Mouse (Mus musculus) left cerebral cortex, postnatal 25 days (tissue): ENCODE data around the gene Foxn3. TPM values are rescaled to one million over a fixed set of nuclear protein-coding genes. Genes with fewer than 3 reads are reported as not detected.
A peak's percentile ranks its signal among the peaks of the same experiment; 100 is the strongest.

ENCODE experiments used
- DNase-seq, 2 experiments: peaks; one replicate each; pipeline ENCODE4 v3.0.0; 2022; ENCODE audit warnings: low spot score in 2 of 2, mixed read lengths in 1 of 2
- intact Hi-C: fragments of 180-260 bp; cut with DNase I; formaldehyde crosslinking; loops from one replicate; pipeline ENCODE4 v1.15.1; 2025
- total RNA-seq, 2 experiments: library from RNA; stranded (reverse); gene quantifications; 2 replicates each; pipeline ENCODE4 v1.2.3; 2021

The Foxn3 gene
- total RNA-seq, 2 experiments from 2014 or later: 49.3 to 52.8 TPM

GRCm38 (mm10) chr12:99341751-99342150 is 221.6 kb downstream of the Foxn3 start:
- DNase-seq: no peak
- intact Hi-C loops: no loop called here

GRCm38 (mm10) chr12:99340418-99341182 is 222.8 kb downstream of the Foxn3 start:
- intact Hi-C loops: no loop called here

GRCm38 (mm10) chr12:99339640-99340325 is 223.6 kb downstream of the Foxn3 start:
- intact Hi-C loops: no loop called here
- peak; percentile 82 to 88 for DNase-seq

More at GRCm38 (mm10) chr12:99340418-99341182, 222.8 kb downstream of the Foxn3 start:
- no peak for DNase-seq

- DNase-seq: no peak
- intact Hi-C loops: no loop called here
Observed at GRCm38 (mm10) chr12:99338754-99339153, 224.6 kb downstream of the Foxn3 start.

- DNase-seq: no peak
- intact Hi-C loops: no loop called here
Observed at GRCm38 (mm10) chr12:99337171-99337435, 226.3 kb downstream of the Foxn3 start.

DNA sequence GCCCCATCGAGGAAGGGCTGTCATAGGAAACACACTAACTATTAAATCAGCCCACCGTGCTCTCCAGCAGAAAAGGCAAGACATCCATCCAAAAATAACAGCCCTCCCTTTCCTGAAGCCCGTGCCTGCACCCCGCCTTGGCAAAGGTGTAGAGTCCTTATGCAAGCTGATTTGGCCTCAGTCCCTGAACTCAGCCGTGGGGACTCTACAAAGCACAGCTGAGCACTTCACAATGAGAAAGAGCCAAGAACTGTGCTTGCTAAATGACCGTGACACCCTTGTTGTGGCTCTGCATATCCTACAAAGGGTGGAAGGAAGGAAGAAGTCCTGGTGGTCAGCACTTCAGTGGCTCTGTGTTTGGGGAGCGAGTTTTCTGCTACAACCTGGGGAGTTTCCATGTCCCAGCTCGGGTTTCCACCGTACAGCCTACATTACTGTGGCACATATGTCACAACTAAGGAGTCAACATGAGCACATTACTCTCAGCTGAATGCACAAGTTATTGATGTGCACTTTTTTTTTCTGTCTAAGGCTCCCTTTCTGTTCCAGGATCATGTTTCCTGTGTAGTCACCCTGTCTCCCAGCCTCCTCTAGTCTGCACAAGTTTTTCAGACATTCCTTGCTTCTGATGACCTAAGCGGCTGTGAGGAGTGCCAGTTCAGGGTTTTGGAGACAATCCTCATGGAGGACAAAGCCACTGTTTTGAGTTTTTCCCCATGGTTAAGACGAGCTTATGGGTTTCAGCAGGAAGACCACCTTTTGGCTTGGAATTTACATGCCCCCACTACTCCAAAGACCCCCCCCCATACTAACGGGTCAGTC is 226.8 kb downstream of the Foxn3 start:
- intact Hi-C loops: no loop called here
- DNase-seq: peak in 1 of 2 experiments; percentile 41

DNA sequence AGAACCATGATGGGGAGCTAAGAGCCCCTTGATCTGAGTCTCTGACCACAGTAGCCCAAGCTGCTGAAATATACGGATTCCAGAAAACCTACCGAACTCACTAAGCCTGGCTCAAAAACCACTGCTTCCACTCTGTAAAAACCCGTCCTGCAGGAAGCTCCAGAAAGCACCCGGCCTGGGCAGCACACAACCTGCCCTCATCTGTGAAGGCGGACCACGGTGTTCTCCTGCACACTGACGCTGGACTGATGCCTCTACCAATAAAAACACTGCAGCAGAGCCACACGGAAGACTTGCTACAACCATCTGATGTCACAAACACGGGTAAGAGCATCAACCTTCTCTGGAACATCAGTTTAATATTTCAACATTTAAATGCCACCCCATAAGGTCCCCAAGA is 227.8 kb downstream of the Foxn3 start:
- DNase-seq: no peak
- intact Hi-C loops: no loop called here

GRCm38 (mm10) chr12:99334026-99334425 is 229.4 kb downstream of the Foxn3 start:
- no peak for DNase-seq
- intact Hi-C loops: no loop called here

GRCm38 (mm10) chr12:99333304-99333968 is 229.9 kb downstream of the Foxn3 start:
- DNase-seq: no peak
- intact Hi-C loops: no loop called here

- intact Hi-C loops: no loop called here
- no peak for DNase-seq
Observed at GRCm38 (mm10) chr12:99332144-99332807, 231.1 kb downstream of the Foxn3 start.

DNA sequence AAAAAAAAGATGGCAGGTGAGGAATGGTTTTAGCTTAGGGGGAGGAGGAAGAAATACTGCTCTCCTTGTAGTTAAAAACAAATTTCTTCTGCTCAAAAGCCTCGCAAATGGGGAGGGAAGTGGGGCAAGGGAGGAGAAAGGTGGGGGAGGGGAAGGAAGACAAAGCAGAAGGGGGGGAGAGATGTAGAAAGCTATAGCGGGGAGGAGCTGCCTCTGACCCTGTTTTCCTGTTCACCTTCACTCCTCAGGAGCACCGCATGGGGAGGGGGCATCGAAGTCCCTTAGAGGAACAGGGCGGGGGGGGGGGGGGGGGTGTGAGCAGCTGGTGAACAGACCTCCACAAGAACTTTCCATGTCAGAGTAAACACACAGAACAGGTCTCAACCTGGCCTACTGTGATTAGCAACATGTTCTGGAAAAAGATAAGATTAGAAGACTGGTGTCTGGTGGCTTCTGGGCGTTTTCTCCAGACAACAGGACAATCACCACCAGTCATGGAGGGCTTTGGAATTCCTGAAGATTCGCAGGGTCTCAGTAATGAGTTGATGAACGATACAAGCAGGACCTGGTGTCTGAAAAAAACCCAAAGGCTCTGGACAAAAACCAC is 231.9 kb downstream of the Foxn3 start:
- DNase-seq: no peak
- intact Hi-C loops: no loop called here

- intact Hi-C loops: no loop called here
- DNase-seq: no peak
Observed at GRCm38 (mm10) chr12:99330822-99331285, 232.5 kb downstream of the Foxn3 start.

- no peak for DNase-seq
- intact Hi-C loops: no loop called here
Observed at GRCm38 (mm10) chr12:99329301-99330257, 233.8 kb downstream of the Foxn3 start.

GRCm38 (mm10) chr12:99326157-99326556 is 237.2 kb downstream of the Foxn3 start:
- no peak for DNase-seq
- intact Hi-C loops: no loop called here

GRCm38 (mm10) chr12:99321633-99322431 is 241.6 kb downstream of the Foxn3 start:
- intact Hi-C loops: no loop called here
- DNase-seq: no peak

GRCm38 (mm10) chr12:99320966-99321496 is 242.4 kb downstream of the Foxn3 start:
- no peak for DNase-seq
- intact Hi-C loops: no loop called here

DNA sequence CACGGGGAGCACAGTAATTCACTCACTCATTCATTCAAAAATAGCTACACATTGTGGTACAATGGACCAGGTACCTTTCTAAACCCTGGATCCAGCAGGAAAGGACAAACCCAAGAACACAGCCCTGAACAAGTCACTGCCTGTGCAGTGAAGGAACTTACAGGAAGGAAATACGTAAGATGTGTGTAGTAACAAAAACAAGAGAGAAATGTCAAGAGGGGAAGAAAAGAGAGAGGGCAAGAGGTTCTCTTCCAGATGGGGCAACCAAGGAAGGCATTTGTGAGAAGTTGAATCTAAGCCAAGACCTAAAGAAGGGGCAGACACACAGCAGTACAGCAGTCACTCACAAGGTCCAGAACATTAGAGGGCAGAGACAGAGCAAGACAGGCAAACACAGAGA is 243.5 kb downstream of the Foxn3 start:
- no peak for DNase-seq
- intact Hi-C loops: no loop called here
